Mouse (Mus musculus) splenic B cell, adult 2 months (primary cell): ENCODE data around the gene Tctn1.

ENCODE experiments used
- DNase-seq: peaks from one replicate; pipeline ENCODE4 v3.0.0-alpha.2; 2011; ENCODE audit warnings: low read depth, low spot score
- H3K27me3 ChIP-seq: 2 replicates; pipeline ENCODE4 v1.6.1; 2012; ENCODE audit warnings: mild to moderate bottlenecking, low read length, moderate library complexity, mixed read lengths; ENCODE audit not compliant: control insufficient read depth, poor library complexity, insufficient read depth, severe bottlenecking
- H3K36me3 ChIP-seq: 2 replicates; pipeline ENCODE4 v1.6.1; 2012; ENCODE audit warnings: mild to moderate bottlenecking, low read length, moderate library complexity, mixed read lengths; ENCODE audit not compliant: control insufficient read depth, poor library complexity, insufficient read depth, severe bottlenecking

Gene Tctn1

DNA sequence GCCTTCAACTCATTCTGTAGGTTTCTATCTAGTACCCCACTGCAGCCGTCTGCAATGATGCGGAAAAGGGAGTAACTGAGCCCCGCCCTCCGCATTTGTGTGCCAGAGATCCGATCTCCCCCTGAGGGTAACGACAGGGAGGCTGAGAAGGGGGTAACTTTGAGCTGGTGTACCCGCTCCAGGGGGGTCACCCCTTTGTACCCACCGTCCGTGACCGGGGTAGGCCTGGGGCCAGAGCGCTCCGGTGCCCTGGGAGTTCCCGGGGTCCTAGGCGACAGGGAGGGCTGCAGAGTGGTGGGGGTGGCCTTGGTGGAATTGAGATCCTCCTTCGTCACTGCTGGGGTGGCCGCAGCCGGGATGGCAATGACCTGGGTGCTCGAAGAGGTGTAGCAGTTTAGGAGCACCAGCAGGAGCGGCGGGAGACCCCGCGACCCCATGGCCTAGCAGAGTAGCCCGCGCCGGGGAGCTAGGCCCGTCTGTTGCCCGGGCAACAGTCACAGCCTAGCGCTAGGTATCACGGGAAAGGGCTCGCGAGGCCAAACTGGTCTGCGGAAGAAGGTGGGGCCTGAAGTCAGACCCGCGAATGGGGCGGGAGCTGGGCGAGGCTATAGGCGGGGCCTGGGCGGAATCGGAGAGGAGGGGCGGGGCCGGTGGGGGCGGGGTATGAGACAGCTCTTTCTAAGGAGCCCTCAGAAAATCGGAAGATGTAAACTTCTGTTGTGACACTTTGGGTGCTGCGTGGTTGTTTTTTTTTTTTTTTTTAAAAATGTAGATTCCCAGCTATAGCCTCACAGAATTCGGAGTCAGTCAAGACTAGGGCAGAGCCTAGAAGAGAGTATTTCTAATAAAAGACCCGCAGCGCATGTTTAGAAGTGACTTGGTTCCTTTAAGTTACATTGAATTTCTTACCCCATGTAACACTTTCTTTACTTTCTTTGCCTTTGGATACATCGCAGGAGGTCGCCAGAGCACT is at the start of gene Tctn1:
TSS of gene Tctn1 (minus strand) at position 528 of the 973 bp plus-strand sequence.
- no peaks in the 10 kb centered on the region for H3K27me3 ChIP-seq
- no peaks in the 10 kb centered on the region for H3K36me3 ChIP-seq
- peak; percentile 96 for DNase-seq

DNA sequence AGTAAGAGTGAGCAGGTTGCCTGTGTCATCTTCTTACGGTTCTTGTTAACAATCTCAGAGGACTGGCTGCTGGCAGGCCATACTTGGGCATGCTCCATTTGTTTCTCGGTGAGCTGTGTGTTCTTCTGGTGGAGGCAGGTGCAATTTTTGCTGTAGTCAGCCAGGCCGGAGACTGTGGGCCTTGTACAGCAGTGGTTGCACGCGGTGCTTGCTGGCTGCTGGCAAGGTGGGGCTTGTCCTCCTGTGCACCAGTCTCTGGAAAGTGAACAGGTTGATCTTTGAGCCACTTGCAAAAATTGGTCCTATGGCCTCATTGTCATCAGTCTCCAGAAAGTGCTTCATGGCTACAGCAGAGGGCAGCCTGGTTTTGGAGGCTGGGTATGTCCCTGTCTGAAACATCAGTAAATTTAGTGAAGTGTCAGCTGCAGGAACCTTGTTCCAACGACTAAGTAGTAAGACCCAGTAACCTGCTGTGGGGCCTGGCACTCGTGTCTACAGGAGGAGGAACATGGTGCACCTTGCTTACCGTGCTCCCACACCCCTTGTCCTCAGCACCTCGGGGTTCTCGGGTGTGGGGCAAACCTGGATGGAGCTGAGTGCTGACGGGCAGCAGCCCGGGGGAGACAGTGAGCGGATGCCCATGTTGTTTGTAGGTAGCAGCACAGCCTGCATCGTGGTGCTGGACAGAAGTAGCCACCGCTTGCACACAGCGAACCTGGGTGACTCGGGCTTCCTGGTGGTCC is 48.9 kb upstream of the Tctn1 start:
- H3K36me3 ChIP-seq = peaks cover 8% of the 10 kb centered on the region
- no peak for DNase-seq
- no peaks in the 10 kb centered on the region for H3K27me3 ChIP-seq

DNA sequence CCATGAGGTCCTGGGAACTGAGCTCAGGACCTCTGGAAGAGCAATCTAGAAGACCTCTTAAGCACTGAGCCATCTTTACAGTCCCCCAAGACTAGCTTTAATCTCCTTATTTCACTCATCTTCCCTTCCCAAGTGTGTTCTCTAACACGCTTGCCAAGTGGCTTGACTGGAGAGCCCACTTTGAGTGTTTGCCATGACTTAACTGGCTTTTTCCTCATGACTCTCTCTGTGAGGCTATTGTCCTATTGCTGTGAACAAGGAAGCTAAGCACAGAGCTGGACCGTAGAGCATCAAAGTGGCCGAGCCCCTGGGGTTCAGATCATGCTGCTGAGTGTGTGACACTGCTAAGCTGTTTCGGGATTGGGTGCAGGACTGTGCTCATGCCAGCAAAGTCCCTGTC is 48.1 kb upstream of the Tctn1 start:
- DNase-seq = no peak
- peaks cover 9% of the 10 kb centered on the region for H3K36me3 ChIP-seq
- no peaks in the 10 kb centered on the region for H3K27me3 ChIP-seq

DNA sequence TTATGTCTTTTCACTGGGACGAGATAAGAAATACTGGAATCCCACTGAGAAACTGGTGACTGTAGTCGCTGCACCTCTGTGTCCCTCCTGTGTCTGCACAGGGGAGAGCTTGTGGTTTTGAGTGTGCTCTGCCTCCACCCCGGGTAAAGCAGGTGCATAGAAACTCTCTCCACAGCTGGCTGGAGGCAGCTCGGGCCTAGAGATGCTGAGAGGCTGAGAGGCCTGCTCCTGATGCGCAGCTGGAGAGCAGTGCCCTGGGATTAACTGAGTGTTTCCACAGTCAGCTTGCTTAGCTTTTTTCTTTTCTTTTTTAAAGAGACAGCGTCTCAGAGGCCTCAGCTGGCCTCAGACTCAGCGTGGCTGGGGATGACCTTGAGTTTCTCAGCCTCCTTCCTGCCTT is 47.4 kb upstream of the Tctn1 start:
- H3K27me3 ChIP-seq = no peaks in the 10 kb centered on the region
- peak; percentile 51 for DNase-seq
- peaks cover 9% of the 10 kb centered on the region for H3K36me3 ChIP-seq

DNA sequence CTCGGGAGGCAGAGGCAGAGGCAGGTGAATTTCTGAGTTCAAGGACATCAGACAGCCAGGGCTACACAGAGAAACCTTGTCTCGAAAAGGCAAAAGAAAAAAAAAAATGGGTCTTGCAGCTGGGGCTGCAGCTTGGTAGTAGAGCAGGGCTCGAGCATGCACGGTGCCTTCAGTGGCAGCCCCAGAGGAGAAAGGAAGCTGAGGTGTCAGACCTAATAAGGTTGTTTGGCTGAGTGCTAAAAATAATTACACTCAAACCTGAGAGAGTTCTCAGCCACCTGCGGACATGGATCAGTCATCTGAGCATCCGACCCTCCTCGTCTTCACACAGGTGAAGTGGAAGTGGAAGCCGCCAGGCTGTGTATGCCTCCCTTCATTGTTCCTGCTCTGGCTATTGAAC is 46.4 kb upstream of the Tctn1 start:
- Histone ChIP-seq H3K36me3 (peaks cover 9% of the 10 kb centered on the region), H3K27me3 (no peaks in the 10 kb centered on the region)
- DNase-seq = peak; percentile 52

DNA sequence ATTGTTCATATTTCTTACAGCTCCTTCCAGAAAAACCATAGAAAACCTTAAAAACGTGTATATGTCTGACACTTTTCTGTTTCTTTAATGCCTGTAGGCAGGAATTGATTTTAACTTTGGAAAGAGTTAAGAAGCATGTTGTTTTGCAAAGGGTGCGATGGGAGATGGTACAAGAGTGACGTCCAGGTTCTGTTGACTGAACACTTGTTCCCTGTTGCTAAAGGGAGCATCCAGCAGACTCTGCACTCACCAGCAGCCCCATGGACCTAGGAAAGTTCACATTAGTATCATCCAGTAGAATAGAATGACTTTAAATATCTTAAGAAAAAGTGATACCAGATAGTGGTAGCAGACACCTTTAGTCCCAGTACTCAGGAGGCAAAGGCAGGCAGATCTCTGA is 42.3 kb upstream of the Tctn1 start:
- peaks cover 7% of the 10 kb centered on the region for H3K36me3 ChIP-seq
- DNase-seq = no peak
- no peaks in the 10 kb centered on the region for H3K27me3 ChIP-seq

DNA sequence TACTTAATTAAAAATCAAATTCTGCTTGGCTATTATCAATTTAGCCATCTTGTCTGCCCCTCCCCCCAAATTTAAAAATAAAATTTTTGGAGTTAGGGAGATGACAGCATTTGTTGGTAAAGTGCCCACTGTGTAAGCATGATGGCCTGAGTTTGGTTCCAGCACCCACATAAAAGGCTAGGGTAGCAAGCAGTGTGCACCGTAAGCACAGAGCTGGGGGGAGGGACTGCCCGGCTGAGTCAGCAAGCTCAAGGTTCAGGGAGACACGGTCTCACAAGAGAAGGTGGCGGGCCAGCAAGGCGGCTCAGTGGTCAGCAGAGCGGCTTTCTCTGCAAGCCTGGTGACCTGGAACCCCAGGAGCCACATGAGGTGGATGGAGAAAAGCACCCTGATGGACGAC is 41.2 kb upstream of the Tctn1 start:
- Histone ChIP-seq H3K36me3 (peaks cover 7% of the 10 kb centered on the region), H3K27me3 (no peaks in the 10 kb centered on the region)
- DNase-seq = no peak

DNA sequence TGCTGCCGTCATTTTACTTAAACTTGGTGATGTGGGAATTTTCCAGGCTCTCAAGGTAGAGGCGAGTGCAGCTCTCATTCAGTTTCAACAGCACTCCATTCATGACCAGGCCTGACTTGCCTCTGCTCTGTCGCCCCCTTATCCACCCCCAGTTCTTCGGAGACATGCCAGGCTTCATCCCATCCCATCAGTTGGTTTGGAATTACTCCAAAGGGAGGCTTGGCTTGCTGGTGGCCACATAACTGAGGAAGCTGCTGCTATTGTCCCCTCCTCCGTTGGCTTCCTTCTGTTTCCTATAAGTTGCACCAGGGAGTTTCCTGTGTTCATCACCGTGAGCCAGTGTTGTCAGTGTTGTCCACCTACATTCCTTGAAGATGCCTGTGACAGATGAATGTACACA is 40.3 kb upstream of the Tctn1 start:
- H3K36me3 ChIP-seq = peaks cover 7% of the 10 kb centered on the region
- no peaks in the 10 kb centered on the region for H3K27me3 ChIP-seq
- no peak for DNase-seq

DNA sequence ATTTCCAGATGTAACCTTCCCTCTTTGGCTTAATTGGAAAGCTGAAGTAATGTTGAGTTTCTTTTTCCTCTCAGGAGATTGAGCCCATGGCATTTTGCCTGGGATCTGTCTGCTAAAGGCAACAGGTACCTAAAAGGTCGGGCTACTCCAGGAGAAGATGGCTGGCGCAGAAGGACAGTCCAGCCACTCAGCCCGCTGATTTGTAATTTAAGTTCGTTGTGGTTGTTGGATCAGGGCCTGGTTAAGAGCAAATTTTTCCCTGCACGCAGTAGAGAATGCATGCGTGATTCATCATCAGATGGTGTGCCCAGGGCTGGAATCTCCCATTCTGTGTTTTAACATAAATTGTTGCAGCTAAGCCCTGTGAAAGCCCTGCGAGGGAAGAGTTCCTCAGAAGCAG is 39.7 kb upstream of the Tctn1 start:
- peaks cover 4% of the 10 kb centered on the region; the same call in 1 of the 2 replicates for H3K36me3 ChIP-seq
- DNase-seq = no peak
- H3K27me3 ChIP-seq = no peaks in the 10 kb centered on the region

DNA sequence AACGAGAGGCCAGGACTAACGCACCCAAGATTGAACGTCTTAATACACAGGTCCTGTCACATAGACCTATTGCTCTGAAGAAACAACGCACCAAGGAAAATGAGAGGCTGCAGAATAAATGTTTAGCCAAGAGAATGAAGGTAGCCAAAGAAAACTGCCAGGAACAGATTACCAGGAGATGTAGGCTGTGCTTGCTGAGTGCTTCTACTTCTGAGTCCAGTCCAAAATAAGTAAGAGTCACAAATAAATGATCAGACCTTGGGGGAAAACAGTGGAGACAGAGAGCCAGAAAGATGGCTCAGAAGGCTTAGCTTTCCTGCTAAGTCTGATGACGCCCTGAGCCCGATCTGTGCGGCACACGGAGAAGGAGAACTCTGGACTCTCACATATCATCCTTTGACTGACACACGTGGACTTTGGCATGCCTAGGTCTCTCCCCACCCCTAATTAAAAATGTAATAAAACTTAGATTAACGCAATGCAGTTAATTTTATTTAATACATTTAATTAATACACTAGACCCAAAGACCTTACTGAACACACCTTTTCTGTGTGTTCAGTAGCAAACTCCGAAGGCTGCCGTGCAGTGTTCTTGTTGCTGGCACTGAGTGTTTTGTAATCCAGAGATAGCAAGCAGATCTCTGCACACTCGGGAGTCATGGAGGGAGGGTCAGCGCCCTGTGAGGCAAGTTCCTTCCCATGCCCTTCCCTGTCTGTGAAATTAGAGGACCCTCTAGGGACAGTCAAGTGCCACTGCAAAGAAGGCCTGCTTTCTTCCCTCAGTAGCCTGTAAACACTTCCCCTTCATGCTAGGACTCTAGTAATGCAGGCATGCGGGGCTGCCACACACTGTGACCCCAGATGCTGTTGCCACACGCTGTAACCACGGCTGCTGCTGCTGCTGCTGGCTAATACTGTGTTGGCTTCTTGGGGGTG is 38.8 kb upstream of the Tctn1 start:
- peak; percentile 44 for DNase-seq

DNA sequence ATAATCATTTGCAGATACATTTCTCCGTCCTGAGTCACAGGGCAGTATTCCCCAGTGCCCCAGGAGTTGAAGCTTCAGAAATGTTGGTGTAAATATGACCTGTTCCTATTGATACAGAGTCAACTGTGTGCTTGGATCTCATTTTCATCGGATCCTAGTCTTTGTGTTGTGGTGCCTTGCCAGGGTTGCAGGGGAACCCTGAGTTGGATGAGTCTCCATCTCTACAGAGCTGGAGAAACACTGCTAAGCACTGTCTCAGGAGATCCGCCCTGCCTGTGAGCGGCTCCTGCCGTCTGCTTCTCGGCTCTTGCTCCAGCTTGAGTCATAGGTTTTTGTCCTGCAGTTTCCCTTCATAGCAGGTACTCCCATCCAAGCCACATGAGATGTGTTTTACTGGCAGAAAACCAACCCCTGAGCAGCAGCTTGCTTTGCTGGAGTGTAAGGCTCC is 35.8 kb upstream of the Tctn1 start:
- no peak for DNase-seq
- H3K27me3 ChIP-seq = no peaks in the 10 kb centered on the region

More for the DNA sequence above, 38.8 kb upstream of the Tctn1 start:
- Histone ChIP-seq H3K27me3 (no peaks in the 10 kb centered on the region), H3K36me3 (peaks cover 1% of the 10 kb centered on the region; the same call in 1 of the 2 replicates)

DNA sequence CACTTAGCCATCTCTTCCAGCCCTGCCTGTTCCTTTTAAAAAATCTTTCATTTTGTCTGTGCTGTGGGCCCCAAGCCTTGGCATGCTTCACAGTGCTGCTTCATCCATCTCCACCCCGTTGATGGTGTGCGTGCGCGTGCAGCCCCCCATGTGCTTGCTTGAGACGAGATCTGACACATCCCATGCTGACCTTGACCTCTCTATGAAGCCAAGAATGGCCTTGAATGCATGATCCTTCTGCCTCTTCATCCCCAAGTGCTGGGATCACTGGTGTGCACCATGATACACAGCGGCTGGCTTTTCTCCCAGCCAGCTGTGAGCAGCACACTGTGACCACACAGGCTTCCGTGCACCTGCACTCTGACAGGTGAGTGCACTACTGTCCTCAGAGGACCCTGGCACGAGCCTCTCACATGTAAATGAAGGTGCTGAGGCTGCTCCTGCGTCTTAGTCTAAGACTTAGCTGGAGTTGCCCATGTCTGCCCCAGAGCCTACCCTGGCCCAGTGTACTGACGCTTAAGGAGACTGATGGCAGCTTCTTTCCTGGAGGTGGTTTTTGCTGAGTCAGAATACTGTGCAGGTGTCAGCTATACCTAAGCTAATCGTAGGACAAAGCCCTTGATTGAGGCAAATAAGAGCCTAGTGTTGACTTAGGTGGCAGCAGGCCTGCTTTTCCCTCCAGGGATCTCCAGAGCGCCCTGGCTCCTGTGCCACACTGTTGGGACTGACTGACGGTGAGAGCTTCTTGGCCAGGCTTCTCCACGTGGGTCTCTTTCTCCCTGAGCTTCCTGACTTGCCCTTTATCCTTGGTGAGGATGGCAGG is 31.1 kb upstream of the Tctn1 start:
- H3K36me3 ChIP-seq = no peaks in the 10 kb centered on the region; the same call in 1 of the 2 replicates
- H3K27me3 ChIP-seq = no peaks in the 10 kb centered on the region
- DNase-seq = no peak

More for the DNA sequence above, 35.8 kb upstream of the Tctn1 start:
- H3K36me3 ChIP-seq = no peaks in the 10 kb centered on the region

DNA sequence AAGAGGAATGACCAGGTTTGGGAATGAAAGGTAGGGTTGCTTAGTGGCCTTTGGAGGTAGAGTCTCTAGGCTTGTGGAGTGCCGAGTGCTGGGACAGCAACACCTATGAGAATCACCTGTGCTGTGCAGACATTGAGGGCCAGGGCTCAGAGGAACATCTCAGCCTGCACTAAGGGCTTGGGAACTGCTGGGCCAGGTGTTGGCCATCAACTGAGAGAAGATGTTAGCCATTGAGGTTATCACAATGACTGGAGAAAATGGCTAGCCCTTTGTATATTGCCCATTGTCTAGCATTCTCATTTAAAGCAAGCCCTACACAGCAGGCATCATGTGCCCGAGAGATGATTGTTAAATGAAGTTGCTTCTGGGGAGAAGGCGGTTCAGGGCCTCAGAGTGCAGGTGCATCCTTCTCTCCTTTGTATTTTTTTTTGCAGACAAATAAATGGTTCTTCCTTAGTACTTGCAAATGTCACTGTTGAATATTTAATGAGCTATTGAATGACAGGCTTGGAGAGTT is 30.0 kb upstream of the Tctn1 start:
- Histone ChIP-seq H3K27me3 (no peaks in the 10 kb centered on the region), H3K36me3 (no peaks in the 10 kb centered on the region; the same call in 1 of the 2 replicates)
- no peak for DNase-seq
